Mouse (Mus musculus) kidney, adult 2 months (tissue): ENCODE results near the gene Trap1.

Experiments
- CTCF ChIP-seq: fragments of 200-500 bp; conservative IDR thresholded peaks from 2 replicates; pipeline ENCODE4 v1.5.1; 2011; ENCODE audit warnings: low read depth, mild to moderate bottlenecking, control low read depth, low read length, moderate library complexity, mixed read lengths; ENCODE audit not compliant: insufficient read depth, insufficient read length
- POLR2A ChIP-seq: fragments of 200-500 bp; IDR thresholded peaks from one replicate; pipeline ENCODE4 v1.6.1; 2011; ENCODE audit warnings: low read depth, low read length, control low read depth

GRCm38 (mm10) chr16:4085051-4085450 is 7.4 kb upstream of the Trap1 start:
- TF ChIP-seq POLR2A (no peak), CTCF (no peak)
